Mouse (Mus musculus): ENCODE measurements around the gene Cdh4.

Cdh4 gene

GRCm38 (mm10) chr2:179792426-179793133 is 350.3 kb downstream of the Cdh4 start:
- no peak for DNase-seq (ENCODE audit: low spot score)

- no peak for DNase-seq (ENCODE audit: low spot score)
These were observed 352.1 kb downstream of the Cdh4 start for GRCm38 (mm10) chr2:179794354-179794753.

GRCm38 (mm10) chr2:179795452-179795851 is 353.2 kb downstream of the Cdh4 start:
- no peak for DNase-seq (ENCODE audit: low spot score)

GRCm38 (mm10) chr2:179799906-179800532 is 357.8 kb downstream of the Cdh4 start:
- no peak for DNase-seq (ENCODE audit: low spot score)

- no peak for DNase-seq (ENCODE audit: low spot score)
These were observed 358.8 kb downstream of the Cdh4 start for GRCm38 (mm10) chr2:179801042-179801441.

GRCm38 (mm10) chr2:179802411-179802810 is 360.2 kb downstream of the Cdh4 start:
- no peak for DNase-seq (ENCODE audit: low spot score)

- DNase-seq (ENCODE audit: low spot score) = no peak
These were observed 368.9 kb downstream of the Cdh4 start for GRCm38 (mm10) chr2:179811086-179811485.

- no peak for DNase-seq (ENCODE audit: low spot score)
These were observed 371.0 kb downstream of the Cdh4 start for GRCm38 (mm10) chr2:179813035-179813827.

- DNase-seq (ENCODE audit: low spot score) = no peak
These were observed 382.6 kb downstream of the Cdh4 start for GRCm38 (mm10) chr2:179824776-179825326.

- no peak for DNase-seq (ENCODE audit: low spot score)
These were observed 386.7 kb downstream of the Cdh4 start for GRCm38 (mm10) chr2:179828968-179829367.

- peak; percentile 63 for DNase-seq (ENCODE audit: low spot score)
These were observed 387.7 kb downstream of the Cdh4 start for GRCm38 (mm10) chr2:179829972-179830371.

- DNase-seq (ENCODE audit: low spot score) = no peak
These were observed 392.7 kb downstream of the Cdh4 start for GRCm38 (mm10) chr2:179834892-179835291.

GRCm38 (mm10) chr2:179835570-179835969 is 393.3 kb downstream of the Cdh4 start:
- no peak for DNase-seq (ENCODE audit: low spot score)

GRCm38 (mm10) chr2:179837186-179837585 is 395.0 kb downstream of the Cdh4 start:
- DNase-seq (ENCODE audit: low spot score) = no peak

GRCm38 (mm10) chr2:179838036-179838435 is 395.8 kb downstream of the Cdh4 start:
- no peak for DNase-seq (ENCODE audit: low spot score)

GRCm38 (mm10) chr2:179842610-179843389 is 400.6 kb downstream of the Cdh4 start:
- DNase-seq (ENCODE audit: low spot score) = no peak

GRCm38 (mm10) chr2:179849732-179850131 is 407.5 kb downstream of the Cdh4 start:
- DNase-seq (ENCODE audit: low spot score) = no peak

GRCm38 (mm10) chr2:179852169-179852568 is 409.9 kb downstream of the Cdh4 start:
- DNase-seq (ENCODE audit: low spot score) = no peak

GRCm38 (mm10) chr2:179852862-179853261 is 410.6 kb downstream of the Cdh4 start:
- peak; percentile 82 for DNase-seq (ENCODE audit: low spot score)

GRCm38 (mm10) chr2:179853892-179854291 is 411.7 kb downstream of the Cdh4 start:
- DNase-seq (ENCODE audit: low spot score) = no peak

- no peak for DNase-seq (ENCODE audit: low spot score)
These were observed 414.9 kb downstream of the Cdh4 start for GRCm38 (mm10) chr2:179857086-179857485.

GRCm38 (mm10) chr2:179862676-179863075 is 420.4 kb downstream of the Cdh4 start:
- no peak for DNase-seq (ENCODE audit: low spot score)
